Mouse (Mus musculus) testis, adult 2 months (tissue): Measurements from ENCODE around the gene Prrg4. TPM values are rescaled to one million over a fixed set of nuclear protein-coding genes. Genes with fewer than 3 reads are reported as not detected.
A peak's percentile ranks its signal among the peaks of the same experiment; 100 is the strongest.

Experiments
- H3K27ac ChIP-seq: fragments of 200-500 bp; 2 replicates; pipeline ENCODE4 v1.5.1; 2012; ENCODE audit warnings: low read depth, low read length; ENCODE audit not compliant: control insufficient read depth, insufficient read depth
- H3K27me3 ChIP-seq: fragments of 200-500 bp; 2 replicates; pipeline ENCODE4 v1.6.1; 2012; ENCODE audit warnings: mild to moderate bottlenecking, low read length, moderate library complexity; ENCODE audit not compliant: control insufficient read depth, insufficient read depth
- H3K36me3 ChIP-seq: fragments of 200-500 bp; 2 replicates; pipeline ENCODE4 v1.6.1; 2012; ENCODE audit warnings: mild to moderate bottlenecking, low read length; ENCODE audit not compliant: control insufficient read depth, insufficient read depth
- H3K4me1 ChIP-seq: fragments of 200-500 bp; 2 replicates; pipeline ENCODE4 v1.6.1; 2012; ENCODE audit warnings: low read length; ENCODE audit not compliant: control insufficient read depth, insufficient read depth
- H3K4me3 ChIP-seq: fragments of 200-500 bp; 2 replicates; pipeline ENCODE4 v1.5.1; 2012; ENCODE audit warnings: low read depth, mild to moderate bottlenecking, low read length, moderate library complexity, mixed read lengths; ENCODE audit not compliant: control insufficient read depth
- CTCF ChIP-seq: fragments of 200-500 bp; IDR thresholded peaks from 2 replicates; pipeline ENCODE4 v1.5.1; 2012; ENCODE audit warnings: low read depth, mild to moderate bottlenecking, inconsistent platforms, low read length, moderate library complexity; ENCODE audit not compliant: control insufficient read depth, insufficient read depth, insufficient replicate concordance
- POLR2A ChIP-seq: fragments of 200-500 bp; IDR thresholded peaks from 2 replicates; pipeline ENCODE4 v1.6.1; 2012; ENCODE audit warnings: low read depth, mild to moderate bottlenecking, inconsistent platforms, low read length, moderate library complexity; ENCODE audit not compliant: control insufficient read depth
- polyA plus RNA-seq: library from polyadenylated mRNA; depleted of rRNA; stranded (reverse); fragments of >200 nt; gene quantifications from 2 replicates; pipeline ENCODE4 v1.2.3, GENCODE M21; 2012

Prrg4 gene
- polyA plus RNA-seq, 1 experiment: 0.17 TPM

GRCm38 (mm10) chr2:104851686-104852085 is 2.0 kb upstream of the Prrg4 start:
- no peaks in the 10 kb centered on the region; the same call in 1 of the 2 replicates for H3K27me3 ChIP-seq
- H3K4me1 ChIP-seq: peaks cover 6% of the 10 kb centered on the region
- H3K27ac ChIP-seq: no peak overlapping the region
- H3K4me3 ChIP-seq: no peak overlapping the region
- TF ChIP-seq POLR2A: no peak
- no peak for TF ChIP-seq CTCF
- no peaks in the 10 kb centered on the region for H3K36me3 ChIP-seq

GRCm38 (mm10) chr2:104849991-104850359 is 299 bp upstream of the Prrg4 start:
- Histone ChIP-seq H3K27me3 (no peaks in the 10 kb centered on the region; the same call in 1 of the 2 replicates), H3K4me1 (peaks cover 6% of the 10 kb centered on the region), H3K4me3 (peak overlapping the region; percentile 85), H3K27ac (no peak overlapping the region), H3K36me3 (no peaks in the 10 kb centered on the region)
- TF ChIP-seq POLR2A (no peak), CTCF (no peak)

- Histone ChIP-seq H3K4me1 (peaks cover 6% of the 10 kb centered on the region), H3K27me3 (no peaks in the 10 kb centered on the region; the same call in 1 of the 2 replicates), H3K36me3 (no peaks in the 10 kb centered on the region), H3K4me3 (no peak overlapping the region), H3K27ac (no peak overlapping the region)
- TF ChIP-seq CTCF (no peak), POLR2A (no peak)
These were observed 1.2 kb downstream of the Prrg4 start for GRCm38 (mm10) chr2:104848235-104849161.

- Histone ChIP-seq H3K27ac (no peak overlapping the region), H3K27me3 (no peaks in the 10 kb centered on the region; the same call in 1 of the 2 replicates), H3K4me1 (peaks cover 6% of the 10 kb centered on the region), H3K4me3 (no peak overlapping the region), H3K36me3 (no peaks in the 10 kb centered on the region)
- TF ChIP-seq POLR2A: no peak
- TF ChIP-seq CTCF: no peak
These were observed 2.0 kb downstream of the Prrg4 start for GRCm38 (mm10) chr2:104847645-104848044.

- H3K4me3 ChIP-seq: no peak overlapping the region
- H3K36me3 ChIP-seq: no peaks in the 10 kb centered on the region
- no peak overlapping the region for H3K27ac ChIP-seq
- H3K27me3 ChIP-seq: no peaks in the 10 kb centered on the region; the same call in 1 of the 2 replicates
- peaks cover 6% of the 10 kb centered on the region for H3K4me1 ChIP-seq
- no peak for TF ChIP-seq CTCF
- TF ChIP-seq POLR2A: no peak
These were observed 2.9 kb downstream of the Prrg4 start for GRCm38 (mm10) chr2:104846638-104847414.

GRCm38 (mm10) chr2:104842559-104842958 is 7.1 kb downstream of the Prrg4 start:
- H3K27me3 ChIP-seq: no peaks in the 10 kb centered on the region
- no peak for TF ChIP-seq POLR2A
- no peak for TF ChIP-seq CTCF
- no peak overlapping the region for H3K27ac ChIP-seq
- H3K4me1 ChIP-seq: no peaks in the 10 kb centered on the region
- no peak overlapping the region for H3K4me3 ChIP-seq
- no peaks in the 10 kb centered on the region for H3K36me3 ChIP-seq

GRCm38 (mm10) chr2:104841736-104842135 is 7.9 kb downstream of the Prrg4 start:
- H3K4me1 ChIP-seq: no peaks in the 10 kb centered on the region
- no peaks in the 10 kb centered on the region for H3K27me3 ChIP-seq
- H3K4me3 ChIP-seq: no peak overlapping the region
- no peak for TF ChIP-seq POLR2A
- TF ChIP-seq CTCF: no peak
- no peak overlapping the region for H3K27ac ChIP-seq
- H3K36me3 ChIP-seq: no peaks in the 10 kb centered on the region
